Mouse (Mus musculus) spleen, adult 12 weeks (tissue): Measurements from ENCODE around the gene Fam234a.
"Not testable (repeated sequence)": the region's sequence is repeated elsewhere in the genome, so short reads cannot be mapped to it uniquely, and the experiment has no call there.

ENCODE experiments used
- DNase-seq: peaks from one replicate; pipeline ENCODE4 v3.0.0; 2022; ENCODE audit warnings: low spot score

Fam234a gene

GRCm38 (mm10) chr17:26232863-26233262, 11.2 kb downstream of the Fam234a start:
- DNase-seq = no peak

DNA sequence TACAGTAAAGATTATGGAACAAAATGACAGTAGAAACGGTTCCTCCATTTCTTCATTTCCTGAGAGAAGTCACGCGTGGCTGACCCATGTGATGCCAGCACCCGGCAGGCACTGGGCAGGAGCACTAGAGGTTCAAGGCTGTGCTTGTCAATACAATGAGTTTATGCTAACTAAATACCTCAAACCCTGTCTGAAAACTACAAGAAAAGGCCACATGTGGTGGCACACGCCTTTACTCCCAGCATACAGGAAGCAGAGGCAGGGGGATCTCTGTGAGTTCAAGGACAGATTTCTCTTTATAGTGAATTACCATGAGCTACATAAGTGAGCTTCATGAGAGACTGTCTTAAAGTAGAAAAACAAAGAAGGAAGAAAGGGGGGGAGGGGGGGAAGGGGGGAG, 12.9 kb downstream of the Fam234a start:
- no peak for DNase-seq

GRCm38 (mm10) chr17:26229776-26230175, 14.3 kb downstream of the Fam234a start:
- no peak for DNase-seq

DNA sequence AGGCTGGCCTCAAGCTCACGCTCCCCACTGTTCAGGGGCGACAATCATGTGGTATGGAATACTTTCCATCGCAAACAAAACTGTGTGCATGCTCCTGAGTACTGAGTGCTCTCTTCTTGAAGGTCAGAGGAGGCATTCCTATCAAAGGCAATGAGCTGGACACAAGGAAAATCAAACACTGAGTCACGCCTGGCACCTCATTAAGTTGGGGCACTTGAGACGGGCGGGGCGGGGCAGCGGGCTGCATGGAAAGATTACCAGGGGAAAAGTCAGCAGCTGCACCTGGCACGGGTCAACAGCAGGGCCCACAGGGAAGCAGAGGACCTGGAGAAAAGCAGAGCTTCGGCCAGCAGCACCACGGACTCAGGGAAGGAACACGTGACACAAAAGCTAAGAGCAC, 18.9 kb downstream of the Fam234a start:
- DNase-seq = no peak

DNA sequence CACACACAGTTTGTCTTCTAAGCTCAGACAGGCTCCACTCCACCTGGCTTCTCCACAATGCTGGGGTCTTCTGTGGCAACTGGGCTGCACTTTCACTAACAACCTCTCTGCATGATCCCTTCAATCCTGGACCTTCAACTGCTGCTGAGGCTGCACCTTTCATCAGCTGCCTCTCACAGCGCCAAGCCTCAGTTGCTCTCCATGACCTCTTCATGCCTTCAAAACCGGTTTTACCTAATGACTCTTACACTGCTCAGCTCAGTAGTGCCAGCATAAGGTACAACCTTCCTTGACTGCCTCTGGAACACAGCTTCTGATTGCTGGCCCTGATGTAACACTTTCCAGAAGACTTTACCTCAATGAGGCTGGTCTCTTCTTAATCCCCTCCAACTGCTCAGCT, 22.5 kb downstream of the Fam234a start:
- DNase-seq = no peak

DNA sequence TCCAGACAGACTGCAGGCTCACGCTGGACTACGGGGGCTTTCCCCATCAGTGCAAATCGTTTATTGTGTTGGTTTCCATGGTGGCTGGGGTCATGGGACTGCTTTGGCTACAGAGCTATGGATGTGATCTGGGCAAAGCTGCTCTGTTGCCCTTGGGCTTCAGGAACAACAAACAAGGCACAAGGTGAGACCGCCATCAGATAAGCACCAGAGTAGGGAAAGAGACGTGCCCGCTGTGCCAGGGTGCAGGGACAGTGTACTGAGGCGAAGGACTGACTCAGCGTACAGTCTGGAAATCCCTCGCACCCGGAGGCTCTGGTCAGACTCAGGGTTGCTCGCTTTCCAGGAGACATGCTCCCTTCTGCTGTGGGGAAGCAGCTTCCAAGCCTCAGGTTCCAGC, 31.4 kb downstream of the Fam234a start:
- DNase-seq = no peak

DNA sequence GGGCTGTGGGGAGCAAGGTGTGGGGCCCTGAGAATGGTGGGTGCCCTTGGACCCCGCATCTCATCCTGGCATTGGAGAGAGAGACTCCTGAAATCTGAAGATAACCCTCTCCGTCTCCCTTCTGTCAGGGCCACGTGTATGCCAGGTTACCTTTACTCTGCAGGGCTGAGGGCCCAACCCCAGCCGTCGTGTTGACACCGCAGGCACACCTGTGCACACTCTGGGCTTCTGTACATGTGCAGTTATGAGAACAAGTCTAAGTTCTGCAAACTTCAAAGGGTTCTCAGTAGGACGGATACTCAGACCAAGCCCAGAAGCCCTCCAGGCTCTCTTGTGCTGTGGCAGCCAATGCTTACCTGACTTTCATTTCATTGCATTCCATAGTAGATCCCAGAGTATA, 31.8 kb downstream of the Fam234a start:
- no peak for DNase-seq

GRCm38 (mm10) chr17:26207686-26208085, 36.4 kb downstream of the Fam234a start, which contains the start of gene Arhgdig:
Gene Arhgdig, minus strand, starts transcription at chr17:26207786.
- DNase-seq = no peak

GRCm38 (mm10) chr17:26206392-26206791, 37.6 kb downstream of the Fam234a start:
- DNase-seq = no peak

- no peak for DNase-seq
These were observed 39.3 kb downstream of the Fam234a start for GRCm38 (mm10) chr17:26204766-26205165.

GRCm38 (mm10) chr17:26203321-26203811, 40.7 kb downstream of the Fam234a start:
- DNase-seq = no peak

DNA sequence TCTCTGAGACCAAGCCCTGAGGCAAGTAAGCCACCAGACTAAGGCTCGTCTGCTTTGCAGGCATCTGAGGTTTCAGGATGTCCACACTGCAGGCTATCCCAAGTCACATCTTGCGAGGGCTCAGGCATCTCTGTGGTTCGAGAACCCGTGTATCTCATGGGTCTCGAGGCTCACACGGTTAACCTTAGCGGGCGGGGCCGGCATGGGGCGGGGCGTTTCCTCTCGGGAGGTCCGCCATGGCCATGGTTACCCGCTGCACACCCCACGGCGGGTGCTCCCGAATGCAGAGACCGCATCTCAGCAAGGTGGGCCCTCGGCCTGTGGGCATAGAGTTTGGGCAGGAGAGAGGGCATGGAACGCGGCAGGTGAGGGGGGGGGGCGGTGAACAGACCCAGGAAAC, 41.3 kb downstream of the Fam234a start, which contains the start of gene Rgs11:
Rgs11 (plus strand) TSS at position 215 of the 400 bp plus-strand sequence.
- no peak for DNase-seq

DNA sequence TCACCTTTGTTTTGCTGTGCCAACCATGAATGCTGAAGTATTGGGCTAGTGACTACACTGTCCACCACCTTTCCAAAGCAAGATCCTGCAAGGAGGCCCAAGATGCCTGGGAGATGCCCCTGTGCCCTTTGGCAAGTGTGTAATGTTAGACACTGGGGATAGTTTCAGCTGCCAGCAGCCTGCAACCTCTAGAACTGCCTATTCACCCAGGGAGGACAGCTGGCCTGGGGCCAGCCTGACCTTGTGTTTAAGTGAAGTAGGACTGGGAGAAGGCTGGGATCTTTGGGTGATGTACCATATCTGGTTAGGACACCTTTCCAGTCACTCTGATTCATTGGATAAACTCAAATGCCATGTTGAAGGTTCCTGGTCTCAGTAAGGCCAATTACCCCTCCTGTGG, 42.0 kb downstream of the Fam234a start:
- DNase-seq = no peak

DNA sequence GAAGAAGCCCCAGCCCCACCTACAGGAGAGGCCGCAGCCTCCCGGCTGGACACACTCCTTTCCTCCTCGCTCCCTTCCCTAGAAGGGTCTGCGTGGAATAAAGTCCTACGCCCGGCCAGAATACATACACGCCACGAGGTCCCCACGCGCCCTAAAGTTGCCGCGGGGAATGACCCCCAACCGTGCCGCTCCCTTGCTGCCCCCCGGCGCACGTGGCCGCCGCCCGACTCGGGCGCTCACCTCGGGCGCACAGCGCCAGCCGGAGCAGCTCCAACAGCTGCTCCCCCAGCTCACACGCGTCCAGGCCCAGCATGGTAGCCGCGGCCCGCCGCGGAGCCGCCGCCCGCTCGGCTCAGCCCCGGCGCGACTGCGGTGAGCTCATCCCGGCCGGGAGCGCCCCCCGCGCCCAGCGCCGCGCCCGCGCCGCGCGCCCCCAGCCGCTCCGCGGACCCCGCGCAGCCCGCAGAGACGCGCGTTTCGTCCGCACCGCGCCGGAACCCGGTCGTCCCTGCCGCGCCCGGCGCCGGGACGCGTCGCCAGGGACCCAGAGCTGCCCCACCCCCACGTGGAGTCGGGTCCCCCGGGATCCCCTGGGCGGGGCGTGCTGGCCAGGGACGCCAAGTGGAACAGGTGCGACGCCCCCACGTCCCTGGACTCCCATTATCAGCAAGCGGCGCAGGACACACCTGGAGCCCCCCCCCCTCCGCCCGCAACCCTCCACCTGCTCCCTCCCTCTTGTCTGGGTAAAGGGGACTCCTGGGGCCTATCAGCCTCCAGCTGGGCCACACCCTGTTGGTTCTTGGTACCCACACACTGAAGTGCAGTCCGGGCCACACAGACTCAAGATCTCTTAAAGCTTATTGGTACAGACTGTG, 43.0 kb downstream of the Fam234a start:
- no peak for DNase-seq

DNA sequence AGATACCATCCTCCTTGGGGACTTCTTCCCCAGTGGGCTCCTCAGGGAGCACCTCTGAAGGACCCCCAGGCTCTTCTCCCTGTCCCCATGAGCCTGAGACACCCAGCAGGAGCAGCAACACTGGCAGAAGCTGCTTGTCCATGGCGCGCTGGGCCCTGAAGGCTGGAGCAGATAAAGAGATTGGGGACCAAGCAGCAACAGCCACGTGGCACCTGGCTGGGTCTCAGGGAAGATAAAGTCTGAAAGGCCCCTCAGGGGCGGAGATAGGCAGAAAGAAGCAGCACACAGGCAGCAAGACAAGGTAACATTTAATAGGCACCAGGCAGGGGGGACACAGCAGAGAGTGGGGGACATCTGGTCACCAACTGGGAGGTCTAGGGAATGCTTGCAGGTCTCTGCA, 45.1 kb downstream of the Fam234a start, which contains the start of gene Pdia2:
Pdia2 (minus strand) TSS at position 196 of the 400 bp plus-strand sequence.
- no peak for DNase-seq

DNA sequence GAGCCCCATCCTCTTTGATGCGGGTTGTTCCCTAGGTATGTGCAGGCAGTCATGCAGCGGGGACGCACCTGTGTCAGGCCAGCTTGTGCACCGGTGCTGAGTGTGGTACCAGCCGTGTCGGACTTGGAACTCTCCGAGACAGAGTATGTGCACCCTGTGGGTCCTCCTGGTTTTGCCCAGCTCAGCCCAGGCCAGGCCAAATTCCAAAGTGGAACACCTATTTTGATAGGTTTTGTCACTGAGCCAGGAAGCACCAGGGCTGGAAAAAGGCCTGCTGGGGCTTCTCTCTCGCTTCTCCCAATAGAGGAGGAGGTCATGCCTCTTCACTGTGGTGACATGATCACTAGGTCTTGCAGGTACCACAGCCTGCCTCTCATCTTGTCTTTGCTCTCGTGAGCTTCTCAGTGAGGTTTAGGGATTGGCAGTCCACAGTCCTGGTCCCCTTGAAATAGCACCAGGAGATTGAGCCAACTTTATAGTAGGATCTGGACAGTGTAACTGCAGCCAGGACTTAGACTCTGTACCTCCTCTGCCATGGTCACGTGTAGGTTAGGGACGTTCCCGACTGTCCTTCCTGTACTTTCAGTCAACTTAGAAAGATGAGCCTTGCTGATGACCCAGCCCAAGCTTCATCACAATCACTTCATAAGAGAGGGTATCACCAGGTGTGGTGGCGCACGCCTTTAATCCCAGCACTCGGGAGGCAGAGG, 51.4 kb downstream of the Fam234a start:
- no peak for DNase-seq

DNA sequence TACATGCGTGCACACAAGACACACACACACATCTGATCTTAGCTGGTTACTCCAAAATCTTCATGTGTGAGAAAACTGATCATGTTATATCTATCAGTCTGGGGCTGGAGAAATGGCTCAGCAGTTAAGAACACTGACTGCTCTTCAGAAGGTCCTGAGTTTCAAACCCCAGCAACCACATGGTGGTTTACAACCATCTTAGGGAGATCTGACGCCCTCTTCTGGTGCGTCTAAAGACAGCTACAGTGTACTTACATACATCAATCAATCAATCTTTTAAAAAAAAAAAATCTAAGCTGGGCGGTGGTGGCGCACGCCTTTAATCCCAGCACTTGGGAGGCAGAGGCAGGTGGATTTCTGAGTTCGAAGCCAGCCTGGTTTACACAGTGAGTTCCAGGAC, 52.6 kb downstream of the Fam234a start:
- not testable (repeated sequence) for DNase-seq

DNA sequence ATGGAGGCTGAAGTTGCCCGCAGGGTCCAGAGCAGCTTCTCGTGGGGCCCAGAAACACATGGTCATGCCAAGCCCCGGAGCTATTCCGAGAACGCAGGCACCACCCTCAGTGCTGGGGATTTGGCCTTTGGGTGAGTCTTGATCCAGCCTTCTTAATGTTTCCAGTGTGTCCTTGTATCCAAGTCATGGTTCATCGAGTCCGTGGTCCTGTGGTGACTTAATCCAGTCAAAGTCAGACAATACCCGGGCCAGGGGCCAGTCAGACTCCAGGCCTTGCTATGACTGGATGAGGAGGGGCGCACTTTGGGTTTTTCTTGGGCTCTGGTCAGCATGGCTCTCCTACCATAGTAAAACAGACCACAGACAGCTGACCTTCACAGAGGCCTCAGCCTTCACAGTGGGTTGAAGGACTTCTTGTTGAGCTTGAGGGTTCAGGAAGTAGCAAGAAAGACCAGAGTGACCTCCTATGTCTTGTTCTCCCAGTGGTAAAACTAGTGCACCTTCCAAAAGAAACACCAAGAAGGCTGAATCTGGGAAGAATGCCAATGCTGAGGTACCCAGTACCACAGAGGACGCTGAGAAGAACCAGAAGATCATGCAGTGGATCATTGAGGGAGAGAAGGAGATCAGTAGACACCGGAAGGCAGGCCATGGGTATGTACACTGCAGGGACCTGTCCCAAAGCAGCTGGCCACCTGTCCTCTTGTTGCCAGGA, 55.8 kb downstream of the Fam234a start:
- DNase-seq = no peak

DNA sequence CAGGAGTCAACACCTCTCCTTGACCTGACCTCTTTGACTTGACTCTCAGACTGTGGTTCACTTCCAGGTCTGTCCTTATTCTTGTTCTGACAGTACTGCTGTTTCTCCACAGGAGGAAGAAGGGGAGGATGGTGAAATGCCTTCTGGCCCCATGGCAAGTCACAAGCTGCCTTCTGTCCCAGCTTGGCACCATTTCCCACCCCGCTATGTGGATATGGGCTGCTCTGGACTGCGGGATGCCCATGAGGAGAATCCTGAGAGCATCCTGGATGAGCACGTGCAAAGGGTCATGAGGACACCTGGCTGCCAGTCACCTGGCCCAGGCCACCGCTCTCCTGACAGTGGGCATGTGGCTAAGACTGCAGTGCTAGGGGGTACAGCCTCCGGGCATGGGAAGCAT, 56.5 kb downstream of the Fam234a start:
- no peak for DNase-seq

- DNase-seq = no peak
These were observed 62.9 kb downstream of the Fam234a start for GRCm38 (mm10) chr17:26181179-26181578.

DNA sequence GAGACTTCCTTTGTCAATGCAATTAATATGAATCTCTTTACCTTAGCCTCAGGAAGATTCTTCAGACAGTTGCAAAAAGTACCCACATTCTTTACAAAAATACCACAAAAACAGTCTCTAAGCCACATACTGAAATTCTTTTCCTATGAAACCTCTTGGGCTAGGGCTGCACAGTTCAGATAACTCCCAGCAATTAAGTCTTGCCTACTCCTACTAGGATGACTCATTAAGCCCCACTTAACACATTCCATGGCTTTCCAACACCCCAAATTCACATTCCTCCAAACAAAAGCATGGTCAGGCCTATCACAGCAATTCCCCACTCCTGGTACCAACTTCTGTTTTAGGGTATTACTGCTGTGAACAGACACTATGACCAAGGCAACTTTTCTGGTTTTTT, 65.4 kb downstream of the Fam234a start:
- DNase-seq = no peak

- not testable (repeated sequence) for DNase-seq
These were observed 68.8 kb downstream of the Fam234a start for GRCm38 (mm10) chr17:26175248-26175647.
